Mouse (Mus musculus) small intestine, adult 2 months (tissue): ENCODE data around the gene Hivep2. TPM values are rescaled to one million over a fixed set of nuclear protein-coding genes. Genes with fewer than 3 reads are reported as not detected.

ENCODE experiments used
- H3K27ac ChIP-seq: fragments of 200-500 bp; 2 replicates; pipeline ENCODE4 v1.5.1; 2012; ENCODE audit warnings: low read depth, low read length, control low read depth, inconsistent platforms; ENCODE audit not compliant: insufficient read depth
- H3K27me3 ChIP-seq: fragments of 200-500 bp; 2 replicates; pipeline ENCODE4 v1.6.1; 2012; ENCODE audit warnings: mild to moderate bottlenecking, moderate library complexity, low read length, inconsistent platforms; ENCODE audit not compliant: control insufficient read depth, insufficient read depth
- H3K36me3 ChIP-seq: fragments of 200-500 bp; 2 replicates; pipeline ENCODE4 v1.6.1; 2012; ENCODE audit warnings: mild to moderate bottlenecking, low read length, control low read depth, inconsistent platforms; ENCODE audit not compliant: control insufficient read depth, insufficient read depth
- H3K4me1 ChIP-seq: fragments of 200-500 bp; 2 replicates; pipeline ENCODE4 v1.6.1; 2012; ENCODE audit warnings: low read length, inconsistent platforms, mixed read lengths; ENCODE audit not compliant: control insufficient read depth, insufficient read depth, insufficient read length
- H3K4me3 ChIP-seq: fragments of 200-500 bp; 2 replicates; pipeline ENCODE4 v1.5.1; 2012; ENCODE audit warnings: low read depth, mild to moderate bottlenecking, control low read depth, inconsistent platforms, low read length, moderate library complexity
- CTCF ChIP-seq: fragments of 200-500 bp; IDR thresholded peaks from 2 replicates; pipeline ENCODE4 v1.5.1; 2012; ENCODE audit warnings: low read depth, mild to moderate bottlenecking, control low read depth, inconsistent platforms, low read length, moderate library complexity, mixed read lengths; ENCODE audit not compliant: insufficient replicate concordance, insufficient read length; ENCODE audit errors: extremely low read depth
- POLR2A ChIP-seq: fragments of 200-500 bp; IDR thresholded peaks from 2 replicates; pipeline ENCODE4 v1.6.1; 2012; ENCODE audit warnings: low read depth, mild to moderate bottlenecking, control low read depth, inconsistent platforms, low read length, moderate library complexity
- WGBS: fragments of 180-500 bp; shearing (Covaris S2); methylation state at CpG from one replicate; pipeline ENCODE4 v1.1.7; 2018; 5-methylcytosine and 5-hydroxymethylcytosine counted together
- polyA plus RNA-seq: library from polyadenylated mRNA; depleted of rRNA; stranded (reverse); fragments of >200 nt; gene quantifications from 2 replicates; pipeline ENCODE4 v1.2.3, GENCODE M21; 2012

Gene Hivep2
- polyA plus RNA-seq, 1 experiment = 4.2 TPM

GRCm38 (mm10) chr10:14060302-14060701, 94.4 kb downstream of the Hivep2 start:
- H3K4me1 ChIP-seq = peaks cover 6% of the 10 kb centered on the region
- WGBS = 87% methylated on average over 2 of the region's 2 CpGs
- H3K27me3 ChIP-seq = no peaks in the 10 kb centered on the region
- no peak overlapping the region for H3K4me3 ChIP-seq
- H3K36me3 ChIP-seq = no peaks in the 10 kb centered on the region
- H3K27ac ChIP-seq = no peak overlapping the region
- TF ChIP-seq POLR2A = no peak
- no peak for TF ChIP-seq CTCF

DNA sequence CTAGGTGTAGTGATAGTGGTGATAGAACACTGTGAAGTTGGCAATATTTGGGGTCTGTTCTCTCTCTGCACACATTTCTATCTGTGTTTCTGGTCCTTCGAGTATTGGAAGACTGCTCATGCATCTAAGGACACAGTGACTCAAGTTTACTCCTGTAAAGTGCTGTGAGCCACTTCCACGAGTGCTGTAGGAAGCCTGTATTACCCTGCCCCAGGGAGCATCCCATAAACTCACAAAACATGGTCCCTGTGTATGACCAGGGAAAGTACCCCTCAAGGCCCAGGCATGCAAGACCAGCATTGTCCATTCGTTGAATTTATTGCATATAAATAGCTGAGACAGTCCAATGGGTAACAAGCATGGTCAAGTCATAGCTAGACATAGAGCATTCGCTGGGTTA, 97.4 kb downstream of the Hivep2 start:
- Histone ChIP-seq H3K4me1 (peaks cover 2% of the 10 kb centered on the region; the same call in 1 of the 2 replicates), H3K27ac (no peak overlapping the region), H3K4me3 (no peak overlapping the region), H3K27me3 (no peaks in the 10 kb centered on the region), H3K36me3 (0 out of 2 replicates have a peak, but pooled peaks cover 2% of the 10 kb centered on the region)
- TF ChIP-seq POLR2A (no peak), CTCF (no peak)
- 92% methylated on average over 4 of the region's 4 CpGs for WGBS

GRCm38 (mm10) chr10:14064759-14065395, 99.0 kb downstream of the Hivep2 start:
- no peaks in the 10 kb centered on the region for H3K4me1 ChIP-seq
- WGBS = 81% methylated on average over 15 of the region's 15 CpGs
- TF ChIP-seq CTCF = no peak
- TF ChIP-seq POLR2A = no peak

GRCm38 (mm10) chr10:14067802-14068201, 101.9 kb downstream of the Hivep2 start:
- Histone ChIP-seq H3K36me3 (0 out of 2 replicates have a peak, but pooled peaks cover 2% of the 10 kb centered on the region), H3K27ac (no peak overlapping the region), H3K4me3 (no peak overlapping the region), H3K27me3 (no peaks in the 10 kb centered on the region), H3K4me1 (no peaks in the 10 kb centered on the region)
- 85% methylated on average over 4 of the region's 4 CpGs for WGBS
- no peak for TF ChIP-seq POLR2A
- TF ChIP-seq CTCF = no peak

More at GRCm38 (mm10) chr10:14064759-14065395, 99.0 kb downstream of the Hivep2 start:
- Histone ChIP-seq H3K36me3 (0 out of 2 replicates have a peak, but pooled peaks cover 2% of the 10 kb centered on the region), H3K27me3 (no peaks in the 10 kb centered on the region), H3K27ac (no peak overlapping the region), H3K4me3 (no peak overlapping the region)

DNA sequence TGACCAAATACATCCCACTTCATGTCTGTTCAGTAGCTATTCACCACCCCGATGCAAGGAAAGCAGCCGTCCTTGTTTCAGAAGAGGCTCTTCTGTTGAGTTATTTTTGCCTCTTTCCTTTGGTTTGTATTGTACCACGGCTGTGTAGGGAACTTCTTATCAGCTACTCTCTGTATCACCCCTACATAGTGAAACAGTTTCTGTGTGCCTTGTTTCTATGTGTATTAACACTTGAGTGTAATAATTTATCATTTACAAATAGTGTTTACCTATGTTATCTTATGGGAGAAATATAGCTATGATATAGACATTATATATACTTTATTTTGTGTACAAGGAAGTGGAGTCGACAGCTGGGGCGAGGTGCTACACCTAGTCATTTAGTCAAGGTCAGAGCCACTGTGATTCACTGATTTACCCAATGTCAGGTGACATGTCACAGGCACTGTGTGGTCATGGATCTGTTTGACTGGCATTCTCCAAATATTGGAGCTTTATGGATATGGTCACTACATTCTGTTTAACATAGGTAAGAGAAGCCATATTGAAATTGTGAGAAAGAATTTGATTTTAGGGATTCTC, 104.7 kb downstream of the Hivep2 start:
- H3K36me3 ChIP-seq = 0 out of 2 replicates have a peak, but pooled peaks cover 2% of the 10 kb centered on the region
- TF ChIP-seq CTCF = no peak
- TF ChIP-seq POLR2A = no peak
- H3K4me1 ChIP-seq = no peaks in the 10 kb centered on the region
- H3K27me3 ChIP-seq = no peaks in the 10 kb centered on the region
- 31% methylated on average over 5 of the region's 5 CpGs for whole genome bisulfite sequencing
- H3K27ac ChIP-seq = no peak overlapping the region
- no peak overlapping the region for H3K4me3 ChIP-seq

DNA sequence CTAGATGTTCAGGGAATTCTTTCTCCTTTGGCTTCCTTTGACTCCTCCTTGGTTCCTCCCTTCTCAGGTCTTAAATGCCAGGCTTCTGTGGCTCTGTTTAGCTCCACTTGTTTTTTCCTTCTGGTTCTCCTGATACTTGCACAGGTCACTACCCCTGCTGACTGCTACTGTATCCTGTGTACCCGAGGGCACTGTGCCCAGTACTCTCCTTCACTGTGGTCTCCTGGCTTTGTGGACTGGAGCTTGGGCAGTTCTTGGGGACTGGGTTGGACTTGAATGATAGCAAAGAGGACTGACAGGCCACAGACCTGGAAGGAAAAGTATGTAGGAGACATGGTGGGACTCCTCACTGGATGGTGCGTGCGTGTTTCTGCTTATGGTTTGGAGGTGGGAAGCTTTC, 106.6 kb downstream of the Hivep2 start:
- no peaks in the 10 kb centered on the region for H3K4me1 ChIP-seq
- no peaks in the 10 kb centered on the region for H3K27me3 ChIP-seq
- TF ChIP-seq POLR2A (no peak), CTCF (no peak)
- WGBS = 90% methylated on average over 3 of the region's 3 CpGs
- H3K4me3 ChIP-seq = no peak overlapping the region
- no peaks in the 10 kb centered on the region for H3K36me3 ChIP-seq
- H3K27ac ChIP-seq = no peak overlapping the region

DNA sequence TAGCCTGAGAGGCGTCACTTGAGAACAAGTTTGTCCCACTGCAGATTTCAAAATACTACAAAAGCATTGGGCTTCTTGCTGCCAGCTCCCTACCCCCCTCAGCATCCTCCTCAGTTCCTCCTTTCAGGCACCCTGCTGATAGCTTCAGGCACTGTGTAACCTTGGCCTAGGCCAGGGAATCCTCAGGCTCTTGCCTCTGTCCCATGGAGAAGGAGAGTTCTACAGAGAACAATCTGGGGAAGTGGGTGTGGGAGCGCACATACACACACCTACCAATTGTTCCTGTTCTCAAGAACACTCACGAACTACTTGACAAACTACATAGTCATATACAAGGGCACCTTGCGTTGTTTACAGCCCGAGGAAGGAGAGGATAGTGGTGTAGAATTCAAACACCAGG, 109.9 kb downstream of the Hivep2 start:
- Histone ChIP-seq H3K36me3 (0 out of 2 replicates have a peak, but pooled peaks cover 1% of the 10 kb centered on the region), H3K4me1 (no peaks in the 10 kb centered on the region), H3K27me3 (no peaks in the 10 kb centered on the region), H3K4me3 (no peak overlapping the region), H3K27ac (no peak overlapping the region)
- WGBS = 86% methylated on average over 5 of the region's 5 CpGs
- no peak for TF ChIP-seq POLR2A
- no peak for TF ChIP-seq CTCF

DNA sequence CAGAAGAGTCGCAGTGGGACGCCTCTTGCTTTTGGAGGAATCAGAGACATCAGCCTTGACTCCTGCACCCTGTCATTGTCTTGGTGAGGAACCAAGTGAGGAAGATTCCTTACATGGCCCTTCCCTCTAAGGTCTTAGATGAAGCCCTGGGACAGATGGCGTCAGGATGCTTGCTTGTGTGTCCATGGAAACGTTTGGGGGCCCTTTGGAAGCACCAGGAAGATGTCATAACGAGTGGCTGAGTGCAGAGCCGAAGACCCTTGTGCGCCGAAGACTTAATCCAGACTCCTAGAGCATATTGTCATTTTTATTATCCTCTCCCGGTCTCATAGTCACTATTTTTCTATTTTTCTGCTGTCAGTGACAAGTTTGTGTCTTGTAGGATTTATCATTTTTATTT, 111.0 kb downstream of the Hivep2 start:
- TF ChIP-seq CTCF (no peak), POLR2A (no peak)
- Histone ChIP-seq H3K36me3 (0 out of 2 replicates have a peak, but pooled peaks cover 1% of the 10 kb centered on the region), H3K27ac (no peak overlapping the region), H3K27me3 (no peaks in the 10 kb centered on the region), H3K4me3 (no peak overlapping the region), H3K4me1 (no peaks in the 10 kb centered on the region)
- 86% methylated on average over 9 of the region's 9 CpGs for WGBS
